Mouse (Mus musculus) stomach, embryonic 16.5 days (tissue): ENCODE measurements around the gene Lcn5. TPM values are rescaled to one million over a fixed set of nuclear protein-coding genes. Genes with fewer than 3 reads are reported as not detected.
"Not testable (repeated sequence)": the region's sequence is repeated elsewhere in the genome, so short reads cannot be mapped to it uniquely, and the experiment has no call there.

Experiments used
- ATAC-seq: fragments of 200-750 bp; cut with Nextera tagmentation; 2 replicates; pipeline ENCODE4 v1.8.0; 2017; ENCODE audit warnings: moderate number of reproducible peaks, moderate TSS enrichment; ENCODE audit not compliant: insufficient read depth, low FRiP score
- H3K27ac ChIP-seq: fragments of 300-500 bp; sonication (generic); 2 replicates; pipeline ENCODE4 v1.5.1; 2014; ENCODE audit warnings: low read length
- H3K27me3 ChIP-seq: fragments of 300-500 bp; sonication (generic); 2 replicates; pipeline ENCODE4 v1.6.1; 2014; ENCODE audit warnings: low read length, control low read depth, mixed read lengths; ENCODE audit not compliant: control insufficient read depth, insufficient read depth
- H3K36me3 ChIP-seq: fragments of 300-500 bp; sonication (generic); 2 replicates; pipeline ENCODE4 v1.6.1; 2014; ENCODE audit warnings: low read length; ENCODE audit not compliant: control insufficient read depth, insufficient read depth
- H3K4me1 ChIP-seq: fragments of 300-500 bp; sonication (generic); 2 replicates; pipeline ENCODE4 v1.6.1; 2014; ENCODE audit warnings: low read length, control low read depth, mixed read lengths; ENCODE audit not compliant: control insufficient read depth, insufficient read depth
- H3K4me2 ChIP-seq: fragments of 300-500 bp; sonication (generic); 2 replicates; pipeline ENCODE4 v1.6.1; 2014; ENCODE audit warnings: low read depth, low read length, mixed read lengths
- H3K4me3 ChIP-seq: fragments of 300-500 bp; sonication (generic); replicated peaks from 2 replicates; pipeline ENCODE4 v1.5.1; 2014; ENCODE audit warnings: mild to moderate bottlenecking, low read length
- H3K9ac ChIP-seq: fragments of 300-500 bp; sonication (generic); 2 replicates; pipeline ENCODE4 v1.6.1; 2014; ENCODE audit warnings: low read length
- H3K9me3 ChIP-seq: fragments of 300-500 bp; sonication (generic); replicated peaks from 2 replicates; pipeline ENCODE4 v1.6.1; 2016; ENCODE audit warnings: low read length, control low read depth; ENCODE audit not compliant: control insufficient read depth
- WGBS: fragments of 180-500 bp; shearing (Covaris S2); extraction: QIAGEN DNeasy Blood & Tissue Kit; methylation state at CpG from one replicate; pipeline ENCODE4 v1.1.7; 2014; 5-methylcytosine and 5-hydroxymethylcytosine counted together
- polyA plus RNA-seq: library from polyadenylated mRNA; unstranded; fragments of >200 nt; fragmentation: Nextera tagmentation; extraction: Ambion mirVana; gene quantifications from 2 replicates; pipeline ENCODE4 v1.2.1, GENCODE M21; 2015

Lcn5 gene
- polyA plus RNA-seq, 1 experiment from 2014 or later, result not detected

- no peak overlapping the region for H3K27ac ChIP-seq
- H3K36me3 ChIP-seq, result no peaks in the 10 kb centered on the region
- WGBS, result 60% methylated on average over 4 of the region's 4 CpGs
- ATAC-seq, result no peak
- H3K4me3 ChIP-seq, result no peak overlapping the region
- no peaks in the 10 kb centered on the region for H3K9me3 ChIP-seq
- H3K27me3 ChIP-seq, result no peaks in the 10 kb centered on the region
- no peak overlapping the region for H3K9ac ChIP-seq
- no peak overlapping the region for H3K4me2 ChIP-seq
- no peaks in the 10 kb centered on the region for H3K4me1 ChIP-seq
Measured at GRCm38 (mm10) chr2:25696951-25697350, 39.2 kb downstream of the Lcn5 start.

- Histone ChIP-seq H3K4me3 (no peak overlapping the region), H3K27me3 (no peaks in the 10 kb centered on the region), H3K4me1 (no peaks in the 10 kb centered on the region), H3K4me2 (no peak overlapping the region), H3K27ac (no peak overlapping the region), H3K9me3 (no peaks in the 10 kb centered on the region), H3K36me3 (no peaks in the 10 kb centered on the region), H3K9ac (no peak overlapping the region)
- no peak for ATAC-seq
- 86% methylated on average over 2 of the region's 2 CpGs for WGBS
Measured at GRCm38 (mm10) chr2:25698696-25699095, 40.9 kb downstream of the Lcn5 start.

GRCm38 (mm10) chr2:25699743-25700142 lies 42.0 kb downstream of the Lcn5 start, which contains the start of gene Obp2a:
TSS of gene Obp2a (plus strand) at chr2:25700043.
- H3K27ac ChIP-seq, H3K4me3 ChIP-seq, H3K4me1 ChIP-seq, ATAC-seq, H3K36me3 ChIP-seq, H3K27me3 ChIP-seq, H3K9ac ChIP-seq, H3K4me2 ChIP-seq, H3K9me3 ChIP-seq: not testable (repeated sequence)
- 60% methylated on average over 3 of the region's 3 CpGs for WGBS

- no peak for ATAC-seq
- no peak overlapping the region for H3K9ac ChIP-seq
- no peak overlapping the region for H3K27ac ChIP-seq
- H3K9me3 ChIP-seq, result no peaks in the 10 kb centered on the region
- no peak overlapping the region for H3K4me3 ChIP-seq
- H3K27me3 ChIP-seq, result no peaks in the 10 kb centered on the region
- H3K36me3 ChIP-seq, result no peaks in the 10 kb centered on the region
- WGBS, result 69% methylated on average over 5 of the region's 5 CpGs
- no peaks in the 10 kb centered on the region for H3K4me1 ChIP-seq
- no peak overlapping the region for H3K4me2 ChIP-seq
Measured at GRCm38 (mm10) chr2:25701001-25701400, 43.2 kb downstream of the Lcn5 start.

GRCm38 (mm10) chr2:25703706-25704105 lies 46.0 kb downstream of the Lcn5 start:
- H3K27ac ChIP-seq, result no peak overlapping the region
- no peak overlapping the region for H3K9ac ChIP-seq
- H3K27me3 ChIP-seq, result no peaks in the 10 kb centered on the region
- no peaks in the 10 kb centered on the region for H3K9me3 ChIP-seq
- no peak overlapping the region for H3K4me2 ChIP-seq
- no peak for ATAC-seq
- no peaks in the 10 kb centered on the region for H3K36me3 ChIP-seq
- WGBS, result 76% methylated on average over 4 of the region's 4 CpGs
- H3K4me3 ChIP-seq, result no peak overlapping the region
- 0 out of 2 replicates have a peak, but pooled peaks cover 8% of the 10 kb centered on the region for H3K4me1 ChIP-seq

- Histone ChIP-seq H3K9ac (peak within 1 kb of the TSS; percentile 85), H3K9me3 (no peaks in the 10 kb centered on the region), H3K36me3 (no peaks in the 10 kb centered on the region), H3K4me3 (peak within 1 kb of the TSS; percentile 81), H3K4me1 (0 out of 2 replicates have a peak, but pooled peaks cover 8% of the 10 kb centered on the region), H3K27ac (peak within 1 kb of the TSS; percentile 58), H3K27me3 (no peaks in the 10 kb centered on the region), H3K4me2 (peak within 1 kb of the TSS; percentile 82)
- ATAC-seq, result peak; percentile 90
- under 1% methylated on average over 78 of the region's 78 CpGs for WGBS
Measured at GRCm38 (mm10) chr2:25706643-25707481, 49.1 kb downstream of the Lcn5 start, which contains the start of gene Bmyc. TSS of gene Bmyc (plus strand) at chr2:25706739.

- ATAC-seq, result no peak
- H3K9ac ChIP-seq, result 0 out of 2 replicates have a peak overlapping the region, but pooled peaks have one; percentile 26
- no peaks in the 10 kb centered on the region for H3K36me3 ChIP-seq
- H3K27ac ChIP-seq, result no peak overlapping the region
- no peaks in the 10 kb centered on the region for H3K9me3 ChIP-seq
- WGBS, result 67% methylated on average over 2 of the region's 2 CpGs
- peak overlapping the region; percentile 31 for H3K4me2 ChIP-seq
- no peak overlapping the region for H3K4me3 ChIP-seq
- no peaks in the 10 kb centered on the region for H3K27me3 ChIP-seq
- 0 out of 2 replicates have a peak, but pooled peaks cover 8% of the 10 kb centered on the region for H3K4me1 ChIP-seq
Measured at GRCm38 (mm10) chr2:25708121-25708520, 50.4 kb downstream of the Lcn5 start.

- H3K27ac ChIP-seq, H3K27me3 ChIP-seq, H3K9me3 ChIP-seq, H3K4me3 ChIP-seq, H3K9ac ChIP-seq, H3K4me2 ChIP-seq, H3K4me1 ChIP-seq, H3K36me3 ChIP-seq, ATAC-seq: not testable (repeated sequence)
- WGBS, result 100% methylated on average over 1 of the region's 1 CpGs
Measured at GRCm38 (mm10) chr2:25709056-25709455, 51.3 kb downstream of the Lcn5 start.

GRCm38 (mm10) chr2:25709791-25710190 lies 52.0 kb downstream of the Lcn5 start:
- not testable (repeated sequence) for H3K4me2 ChIP-seq, H3K4me1 ChIP-seq, H3K9ac ChIP-seq, H3K9me3 ChIP-seq, H3K36me3 ChIP-seq, H3K4me3 ChIP-seq, H3K27me3 ChIP-seq, ATAC-seq, H3K27ac ChIP-seq
- 77% methylated on average over 2 of the region's 2 CpGs for WGBS
